Mouse (Mus musculus) bone marrow macrophage, adult 2 months (primary cell): ENCODE data around the gene Msx3. TPM values are rescaled to one million over a fixed set of nuclear protein-coding genes. Genes with fewer than 3 reads are reported as not detected.

ENCODE experiments used
- H3K27ac ChIP-seq: 2 replicates; pipeline ENCODE4 v1.5.1; 2012; ENCODE audit warnings: low read depth, low read length; ENCODE audit not compliant: insufficient read depth
- H3K4me1 ChIP-seq: 2 replicates; pipeline ENCODE4 v1.6.1; 2012; ENCODE audit warnings: low read length; ENCODE audit not compliant: control insufficient read depth, insufficient read depth
- H3K4me3 ChIP-seq: 2 replicates; pipeline ENCODE4 v1.5.1; 2012; ENCODE audit warnings: mild to moderate bottlenecking, low read length, moderate library complexity; ENCODE audit not compliant: insufficient read depth
- CTCF ChIP-seq: IDR thresholded peaks from 2 replicates; pipeline ENCODE4 v1.5.1; 2012; ENCODE audit warnings: low read depth, mild to moderate bottlenecking, low read length, moderate library complexity
- POLR2A ChIP-seq: IDR thresholded peaks from 2 replicates; pipeline ENCODE4 v1.6.1; 2012; ENCODE audit warnings: mild to moderate bottlenecking, low read depth, low read length, borderline replicate concordance
- polyA plus RNA-seq: library from polyadenylated mRNA; stranded (reverse); fragments of >200 nt; gene quantifications from 2 replicates; pipeline ENCODE4 v1.2.4, GENCODE M21; 2012; ENCODE audit not compliant: missing spikeins, insufficient read depth, insufficient read length

The Msx3 gene
- polyA plus RNA-seq, 1 experiment: not detected

DNA sequence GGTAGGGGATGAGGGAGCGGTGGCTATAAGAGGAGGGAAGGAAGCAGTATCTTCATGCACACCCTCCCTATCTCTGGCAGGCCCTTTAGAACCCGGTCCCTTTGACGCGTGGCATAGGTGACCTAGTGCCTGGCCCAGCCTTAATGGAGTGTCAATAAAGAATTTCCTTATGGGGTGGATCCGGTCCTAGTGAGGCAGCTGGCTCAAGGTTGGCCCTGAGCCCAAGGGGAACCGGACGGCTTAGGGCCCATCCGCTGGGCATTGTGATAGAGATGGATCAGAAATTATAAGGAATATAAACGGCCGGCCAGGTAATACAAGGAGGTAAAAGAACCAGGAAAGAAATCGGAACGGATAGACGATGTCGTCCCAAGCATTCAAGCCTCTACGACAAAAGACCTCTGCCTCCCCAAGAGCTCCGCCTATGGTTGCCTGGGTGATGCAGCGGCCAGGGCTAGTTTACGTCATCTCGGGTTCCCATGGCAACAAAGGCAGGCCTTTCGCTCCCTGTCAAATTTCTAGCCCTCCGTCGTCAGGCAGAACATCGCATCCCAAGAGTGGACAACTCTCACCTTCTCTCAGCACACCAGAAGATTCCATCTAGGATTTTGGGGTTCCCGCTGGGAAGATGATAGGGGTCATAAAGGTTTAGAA lies 31.7 kb upstream of the Msx3 start:
- TF ChIP-seq POLR2A (no peak), CTCF (no peak)

DNA sequence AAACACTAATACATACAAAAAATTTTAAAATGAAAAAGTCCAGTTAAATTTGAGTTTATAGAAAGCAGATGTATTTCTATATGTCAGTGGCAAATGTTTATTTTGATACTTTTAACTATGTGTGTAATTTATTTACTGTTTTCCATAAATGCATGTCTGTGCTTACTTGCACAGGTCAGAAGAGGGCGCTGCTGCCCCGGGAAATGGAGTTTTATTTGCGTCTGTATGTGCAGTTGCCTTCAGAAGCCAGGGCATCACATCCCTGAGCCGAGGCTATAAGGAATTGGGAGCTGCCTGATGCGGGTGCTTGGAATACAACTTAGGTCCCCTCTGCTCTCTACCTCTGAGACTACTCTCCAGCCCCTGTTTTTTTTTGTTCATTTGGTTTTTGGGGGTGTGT lies 29.8 kb upstream of the Msx3 start:
- Histone ChIP-seq H3K27ac (no peak overlapping the region), H3K4me1 (peaks cover 7% of the 10 kb centered on the region), H3K4me3 (no peak overlapping the region)
- TF ChIP-seq POLR2A: no peak
- TF ChIP-seq CTCF: peak; percentile 71

More for the DNA sequence above, 31.7 kb upstream of the Msx3 start:
- H3K4me3 ChIP-seq: no peak overlapping the region
- peaks cover 7% of the 10 kb centered on the region for H3K4me1 ChIP-seq
- no peak overlapping the region for H3K27ac ChIP-seq

DNA sequence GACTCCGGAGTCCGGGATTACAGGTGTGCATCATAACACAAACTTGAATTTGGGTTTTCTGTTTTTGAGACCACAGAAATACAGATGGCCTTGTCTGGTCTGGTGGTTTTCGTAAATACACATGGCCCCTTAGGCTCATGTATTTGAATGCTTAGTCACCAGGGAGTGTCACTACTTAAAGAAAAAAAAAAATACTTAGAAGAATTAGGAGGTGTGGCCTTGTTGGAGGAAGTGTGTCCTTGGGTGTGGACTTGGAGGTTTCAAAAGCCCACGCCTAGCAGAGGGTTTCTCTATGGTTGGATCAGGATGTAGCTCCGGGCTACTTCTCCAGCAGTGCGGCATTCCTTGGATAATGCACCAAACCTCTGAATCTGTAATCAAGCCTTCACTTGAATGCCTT lies 28.8 kb upstream of the Msx3 start:
- H3K27ac ChIP-seq: no peak overlapping the region
- peaks cover 7% of the 10 kb centered on the region for H3K4me1 ChIP-seq
- H3K4me3 ChIP-seq: no peak overlapping the region
- TF ChIP-seq CTCF (no peak), POLR2A (no peak)

DNA sequence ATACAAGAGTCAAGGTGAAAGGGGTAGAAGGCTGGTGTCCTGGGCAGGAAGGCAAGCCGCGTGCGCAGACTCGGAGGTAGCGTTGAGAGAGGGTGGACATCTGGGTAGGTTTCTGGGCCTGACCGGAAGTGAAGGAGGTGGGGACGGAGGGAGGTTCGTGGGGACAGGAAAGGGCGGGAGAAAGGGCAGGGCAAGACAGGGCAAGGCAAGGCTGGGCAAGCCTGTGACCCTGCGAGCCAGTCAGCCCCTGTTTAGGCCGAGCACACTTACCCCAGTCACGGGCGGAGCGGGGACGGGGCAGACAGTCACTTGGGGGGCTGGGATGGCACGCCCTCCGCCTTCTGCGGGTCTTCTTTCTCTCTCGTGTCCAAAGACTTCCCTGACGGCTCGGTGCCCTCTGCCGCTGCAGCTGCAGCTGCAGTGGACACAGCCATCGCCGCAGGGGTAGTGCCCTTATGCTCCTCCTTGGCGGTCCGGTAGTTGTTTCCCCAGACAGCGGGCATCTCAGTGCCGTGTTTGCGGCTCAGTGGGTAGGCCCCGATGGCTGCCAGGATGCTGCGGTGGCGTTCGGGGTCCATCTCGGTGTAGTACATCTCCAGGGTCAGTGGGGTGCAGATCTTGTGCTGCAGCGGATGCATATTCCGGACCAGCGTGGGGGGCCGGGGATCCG lies 21.3 kb upstream of the Msx3 start:
- Histone ChIP-seq H3K27ac (no peak overlapping the region), H3K4me1 (no peaks in the 10 kb centered on the region), H3K4me3 (no peak overlapping the region)
- TF ChIP-seq POLR2A: no peak
- TF ChIP-seq CTCF: no peak

DNA sequence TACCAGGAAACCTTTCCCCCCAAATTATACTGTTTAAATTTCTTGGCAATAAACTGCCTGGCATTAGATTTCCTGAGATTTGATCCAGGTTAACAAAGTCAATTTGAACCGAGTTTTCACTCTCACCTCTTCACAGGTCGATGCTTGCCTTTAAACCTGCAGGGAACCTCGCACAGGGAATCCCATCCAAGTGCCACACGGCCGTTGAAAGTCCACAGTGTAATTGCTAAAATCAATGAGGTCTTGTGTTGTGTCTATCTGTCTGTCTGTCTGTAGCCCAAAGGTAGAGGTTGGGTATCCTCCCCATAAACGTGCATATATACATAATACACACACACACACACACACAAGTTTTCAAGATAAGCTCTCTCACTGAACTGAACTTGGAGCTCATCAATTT lies 18.5 kb upstream of the Msx3 start:
- Histone ChIP-seq H3K4me3 (no peak overlapping the region), H3K27ac (no peak overlapping the region), H3K4me1 (no peaks in the 10 kb centered on the region)
- TF ChIP-seq CTCF (no peak), POLR2A (no peak)

DNA sequence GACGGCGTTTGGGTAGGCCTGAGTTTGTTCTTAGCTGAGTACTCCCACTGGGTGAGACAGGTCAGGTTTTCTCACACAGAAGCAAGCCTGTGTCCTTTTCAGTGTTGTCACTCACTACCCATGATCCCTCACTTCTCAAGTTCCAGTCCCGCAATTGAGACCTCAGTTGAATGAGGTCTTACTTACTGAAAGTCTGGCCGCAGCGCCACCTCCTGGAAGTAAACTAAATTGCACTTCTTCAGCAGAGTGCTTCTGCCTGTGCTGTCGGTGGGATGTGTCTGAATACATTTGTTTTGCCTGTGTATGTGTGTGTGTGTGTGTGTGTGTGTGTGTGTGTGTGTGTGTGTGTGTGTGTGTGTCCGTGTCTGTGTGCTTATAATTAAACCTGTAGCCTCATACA lies 14.2 kb upstream of the Msx3 start:
- TF ChIP-seq POLR2A: no peak
- peak; percentile 58; the same call in 1 of the 2 replicates for TF ChIP-seq CTCF
- Histone ChIP-seq H3K4me1 (peaks cover 14% of the 10 kb centered on the region), H3K27ac (no peak overlapping the region), H3K4me3 (no peak overlapping the region)

DNA sequence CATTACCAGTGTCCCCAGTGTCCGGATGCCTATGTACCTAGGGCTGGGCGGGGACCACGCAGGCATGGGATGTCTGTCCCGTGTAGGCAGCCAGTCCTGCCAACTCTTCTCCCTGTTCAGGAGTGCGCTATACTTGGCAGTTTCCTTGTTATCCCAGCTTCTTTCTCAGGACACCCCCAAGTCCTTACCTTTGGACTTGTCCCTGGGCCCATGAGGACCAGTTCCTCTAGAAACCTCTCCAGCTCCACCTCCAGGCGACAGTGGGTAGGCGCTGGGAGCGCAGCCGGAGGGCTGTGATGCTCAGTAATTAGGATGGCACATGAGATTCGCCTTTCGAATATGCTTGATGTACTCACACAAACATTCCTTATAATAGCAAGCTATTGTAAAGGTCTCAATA lies 13.4 kb upstream of the Msx3 start:
- no peak overlapping the region for H3K27ac ChIP-seq
- TF ChIP-seq CTCF (no peak), POLR2A (no peak)
- no peak overlapping the region for H3K4me3 ChIP-seq
- H3K4me1 ChIP-seq: peaks cover 14% of the 10 kb centered on the region

DNA sequence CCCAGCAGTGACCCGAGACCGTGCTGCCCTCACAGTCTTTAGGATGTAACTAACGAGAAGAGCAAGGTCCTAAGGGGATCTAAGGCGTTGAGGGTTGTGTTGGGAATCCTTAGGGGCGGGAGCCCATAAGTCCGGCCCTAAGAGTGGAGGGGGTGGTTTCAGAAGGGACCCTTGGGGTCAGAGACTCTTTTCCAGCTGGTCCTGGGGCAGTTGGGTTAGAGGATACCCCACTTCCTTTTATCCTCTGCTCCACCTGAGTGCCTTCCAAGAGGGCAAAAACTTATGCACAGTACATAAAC lies 12.9 kb upstream of the Msx3 start:
- peaks cover 14% of the 10 kb centered on the region for H3K4me1 ChIP-seq
- TF ChIP-seq POLR2A (no peak), CTCF (no peak)
- no peak overlapping the region for H3K27ac ChIP-seq
- H3K4me3 ChIP-seq: no peak overlapping the region

DNA sequence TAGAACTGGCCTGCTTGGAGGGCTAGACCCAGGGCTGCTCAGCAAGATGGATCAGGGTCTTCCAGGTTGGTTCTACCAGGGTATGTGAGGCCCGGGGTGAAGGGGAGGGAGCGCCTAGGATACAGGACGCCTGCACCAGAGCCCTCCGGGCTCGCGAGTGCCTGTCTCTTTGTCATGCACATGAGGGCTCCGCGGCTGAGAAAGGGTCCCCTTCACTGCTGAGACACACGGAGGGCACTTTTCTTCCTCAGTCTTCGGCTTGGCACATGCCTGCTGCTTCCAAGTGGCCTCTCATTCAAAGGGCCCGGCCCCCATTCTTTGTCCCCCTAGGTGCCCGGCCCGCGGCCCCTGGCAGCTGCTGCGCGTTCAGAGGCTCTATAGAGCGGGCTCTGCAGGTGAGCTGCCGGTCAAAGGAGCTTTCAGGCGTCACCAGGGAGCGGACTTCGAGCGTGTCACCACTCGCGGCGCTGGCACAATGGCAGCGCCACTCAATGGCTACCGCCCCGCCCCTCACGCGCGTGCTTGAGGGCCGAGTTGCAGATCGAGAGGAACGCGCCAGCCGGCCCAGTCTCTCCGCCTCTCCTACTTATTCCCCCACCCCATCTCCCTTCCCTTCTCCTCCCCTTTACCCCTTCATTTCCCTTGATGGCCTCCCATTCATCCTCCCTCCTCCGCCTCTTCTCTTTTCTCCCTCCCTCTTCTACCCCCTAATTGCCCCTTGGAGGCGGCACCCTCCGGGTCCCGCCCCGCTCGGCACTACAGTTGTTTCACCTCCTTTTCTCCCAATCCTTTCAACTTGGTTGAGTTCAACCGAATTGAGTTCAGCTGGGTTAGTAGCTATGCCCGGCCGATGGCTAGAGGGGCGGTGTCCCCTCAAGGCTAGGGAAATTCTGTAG lies 12.3 kb upstream of the Msx3 start:
- TF ChIP-seq CTCF (no peak), POLR2A (no peak)
- Histone ChIP-seq H3K27ac (no peak overlapping the region), H3K4me3 (no peak overlapping the region), H3K4me1 (peaks cover 14% of the 10 kb centered on the region)

DNA sequence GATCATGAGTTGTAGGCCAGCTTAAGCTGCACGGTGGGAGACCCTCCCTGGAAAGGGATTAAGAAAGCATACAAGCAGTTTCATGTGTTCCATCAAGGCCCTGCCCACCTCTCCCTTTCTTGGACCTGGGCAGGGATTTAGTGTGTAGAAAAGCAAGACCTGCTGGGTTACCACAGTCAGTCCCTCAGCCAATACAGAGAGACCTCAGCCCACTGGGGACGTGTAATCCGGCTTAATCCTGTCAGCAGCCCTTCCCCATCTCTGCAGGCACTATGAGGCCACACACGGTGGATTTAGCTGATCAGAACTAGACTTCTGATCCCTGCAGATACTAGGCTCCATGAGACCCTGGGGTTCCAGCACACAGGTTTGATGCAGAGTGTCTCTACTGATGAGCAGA lies 10.7 kb upstream of the Msx3 start:
- peaks cover 14% of the 10 kb centered on the region for H3K4me1 ChIP-seq

More for the DNA sequence above, 10.7 kb upstream of the Msx3 start:
- H3K4me3 ChIP-seq: no peak overlapping the region
- TF ChIP-seq CTCF (no peak), POLR2A (no peak)
- H3K27ac ChIP-seq: no peak overlapping the region
